Mouse (Mus musculus) lung, postnatal 10 days (tissue): ENCODE results near the gene Inpp4b.
A peak's percentile ranks its signal among the peaks of the same experiment; 100 is the strongest.

Experiments
- DNase-seq: peaks from one replicate; pipeline ENCODE4 v3.0.0; 2021

The Inpp4b gene

DNA sequence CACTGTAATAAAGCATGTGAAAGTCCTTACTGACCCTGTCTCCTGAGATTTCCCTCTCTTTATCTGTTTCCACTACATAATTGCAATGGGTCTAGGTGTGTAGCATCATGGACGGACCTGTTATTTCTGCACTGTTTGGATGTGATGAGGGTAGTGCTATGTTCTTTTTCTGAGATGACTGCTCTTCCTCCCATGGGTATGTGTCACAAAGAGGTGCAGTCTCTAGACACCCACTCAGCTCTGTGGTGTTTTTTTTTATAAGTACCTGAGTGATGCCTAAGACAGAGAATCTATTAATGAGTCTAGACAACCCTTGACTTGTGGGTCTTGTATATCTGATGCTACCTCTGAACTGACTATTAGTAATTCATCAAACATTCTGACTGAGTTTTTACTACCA, 393.7 kb downstream of the Inpp4b start:
- no peak for DNase-seq

DNA sequence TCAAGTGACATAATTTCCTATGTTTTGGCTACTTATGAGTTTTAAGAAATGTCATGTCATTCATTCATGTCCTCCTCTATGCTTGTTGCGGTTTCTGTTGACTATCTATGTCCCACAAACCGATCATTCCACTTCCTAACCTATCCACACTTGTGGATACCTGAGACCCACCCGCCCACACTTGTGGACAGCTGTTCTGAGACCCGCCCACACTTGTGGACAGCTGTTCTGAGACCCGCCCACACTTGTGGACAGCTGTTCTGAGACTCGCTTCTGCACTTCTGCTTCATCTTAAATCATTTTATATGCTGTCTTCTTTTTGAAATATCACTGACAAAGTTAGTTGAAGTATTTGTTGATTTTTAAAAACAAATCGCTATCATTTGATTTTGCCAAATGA, 400.2 kb downstream of the Inpp4b start:
- no peak for DNase-seq

DNA sequence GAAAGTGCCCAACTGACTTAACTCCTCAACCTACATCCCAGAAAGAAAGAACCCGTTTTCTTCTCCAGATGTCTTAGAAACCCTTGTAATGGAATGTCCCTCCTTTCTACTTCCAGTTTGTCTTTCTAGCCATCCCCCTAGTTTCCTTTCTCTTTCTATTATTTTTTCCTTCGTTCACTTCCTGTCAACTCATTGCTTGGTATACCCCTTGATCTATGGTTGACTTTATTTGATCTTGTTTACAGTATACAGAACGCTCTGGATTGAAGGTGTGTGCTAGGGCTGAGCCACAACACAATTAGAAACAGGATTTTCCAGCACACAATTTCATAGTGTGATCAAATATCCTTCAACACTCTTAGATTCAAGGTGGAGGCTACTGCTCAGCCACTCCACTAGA, 400.7 kb downstream of the Inpp4b start:
- DNase-seq = no peak

DNA sequence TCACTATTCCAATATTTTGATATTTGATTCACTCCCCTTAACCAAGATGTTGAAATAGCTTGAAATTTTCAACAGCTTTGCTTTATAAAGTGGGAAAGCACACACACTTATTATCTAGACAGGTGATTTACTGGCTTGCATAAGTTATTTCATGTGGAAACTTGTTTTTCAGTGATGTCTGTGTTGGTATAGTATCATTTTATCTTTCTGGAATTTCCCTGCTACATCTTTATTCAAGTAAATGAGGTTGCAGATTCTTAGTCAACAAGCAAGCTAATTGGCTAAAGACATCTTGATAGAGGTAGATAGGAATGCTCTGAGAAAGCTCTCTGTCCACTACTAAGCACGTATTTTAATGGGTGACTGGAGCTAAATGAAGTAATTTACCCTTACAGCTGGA, 403.1 kb downstream of the Inpp4b start:
- DNase-seq = no peak

DNA sequence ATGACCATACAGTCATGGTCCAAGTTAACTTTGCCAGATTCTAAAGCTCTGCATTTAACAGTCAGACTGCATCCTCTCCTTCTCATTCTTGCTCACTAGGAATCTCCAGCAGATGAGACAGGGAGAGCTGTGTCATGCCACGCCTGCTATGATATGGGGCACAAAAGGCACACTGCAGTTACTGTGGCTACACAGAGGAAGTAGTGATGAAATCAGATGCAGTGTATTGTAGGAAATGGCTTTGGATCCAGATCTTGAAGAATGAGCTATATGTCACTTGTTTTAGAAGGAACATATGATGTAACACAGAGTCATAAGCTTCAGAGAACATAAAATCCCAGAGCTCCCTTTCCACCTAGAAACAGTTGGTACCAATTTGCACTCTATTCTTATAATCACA, 408.8 kb downstream of the Inpp4b start:
- no peak for DNase-seq

- DNase-seq = no peak
These were observed 414.3 kb downstream of the Inpp4b start for GRCm38 (mm10) chr8:81756663-81757062.

GRCm38 (mm10) chr8:81757580-81758144, 415.3 kb downstream of the Inpp4b start:
- DNase-seq = no peak

GRCm38 (mm10) chr8:81761466-81761865, 419.1 kb downstream of the Inpp4b start:
- DNase-seq = no peak

DNA sequence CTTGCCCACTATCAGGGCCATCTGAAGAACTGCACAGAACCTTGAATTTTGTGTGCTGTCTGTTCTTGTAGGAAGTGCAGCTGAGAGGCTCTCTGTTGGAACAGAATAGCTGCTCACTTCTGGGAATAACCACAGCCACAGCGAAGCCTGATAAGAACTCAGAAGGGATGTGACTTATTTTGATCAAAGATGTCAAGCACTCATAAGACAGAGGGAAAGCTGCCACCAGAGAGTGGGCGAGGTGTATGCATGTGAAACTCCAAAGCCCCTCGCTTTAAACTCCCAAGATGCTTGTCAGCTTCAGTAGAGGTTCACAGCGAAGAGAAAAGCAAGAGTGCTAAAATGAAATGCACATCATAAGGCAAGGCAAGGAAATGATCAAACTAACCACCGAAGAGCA, 423.7 kb downstream of the Inpp4b start:
- DNase-seq = no peak

DNA sequence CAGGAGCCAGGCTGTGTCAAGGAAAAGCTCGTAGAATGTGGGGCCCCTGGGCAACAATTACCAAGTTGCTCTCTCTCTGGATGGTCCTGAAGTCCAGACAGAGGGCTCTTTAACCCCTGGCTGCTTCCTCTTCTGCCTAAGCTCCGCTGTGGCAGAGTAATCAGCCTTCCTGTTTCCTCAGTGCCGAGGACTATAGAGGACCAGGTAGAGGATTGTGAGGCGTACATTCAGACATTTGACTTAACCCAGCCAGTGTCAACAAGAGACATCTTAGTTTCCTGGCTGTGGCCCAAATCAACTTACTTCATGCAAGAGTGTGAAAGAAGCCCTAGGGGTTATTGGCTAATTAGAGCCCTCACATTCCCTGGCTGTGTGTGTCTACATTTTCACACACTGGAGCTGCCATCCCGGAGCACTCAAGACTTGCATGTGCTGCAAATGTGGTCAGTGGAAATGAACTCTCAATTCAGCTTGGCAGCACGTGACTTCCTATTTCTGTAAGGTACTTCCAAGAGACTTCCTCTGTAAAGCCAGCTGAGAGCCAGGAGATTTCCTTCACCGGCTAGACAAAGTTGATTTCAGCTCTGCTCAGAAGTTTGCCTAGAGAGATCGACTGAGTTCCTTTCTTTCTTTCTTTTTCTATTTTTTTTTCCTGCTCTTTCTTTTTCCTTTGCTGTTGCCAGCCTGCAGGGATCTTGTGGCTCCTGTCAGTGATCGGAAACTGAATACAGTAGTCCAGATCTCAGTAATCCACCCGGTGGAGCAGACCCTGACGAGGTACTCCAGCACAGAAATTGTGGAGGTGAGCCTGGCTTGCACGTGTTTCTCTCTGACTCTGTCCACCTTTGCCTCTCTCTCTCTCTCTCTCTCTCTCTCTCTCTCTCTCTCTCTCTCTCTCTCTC, 425.3 kb downstream of the Inpp4b start:
- peak; percentile 47 for DNase-seq

GRCm38 (mm10) chr8:81768313-81768675, 425.9 kb downstream of the Inpp4b start:
- peak; percentile 49 for DNase-seq

GRCm38 (mm10) chr8:81768731-81769445, 426.5 kb downstream of the Inpp4b start:
- no peak for DNase-seq

DNA sequence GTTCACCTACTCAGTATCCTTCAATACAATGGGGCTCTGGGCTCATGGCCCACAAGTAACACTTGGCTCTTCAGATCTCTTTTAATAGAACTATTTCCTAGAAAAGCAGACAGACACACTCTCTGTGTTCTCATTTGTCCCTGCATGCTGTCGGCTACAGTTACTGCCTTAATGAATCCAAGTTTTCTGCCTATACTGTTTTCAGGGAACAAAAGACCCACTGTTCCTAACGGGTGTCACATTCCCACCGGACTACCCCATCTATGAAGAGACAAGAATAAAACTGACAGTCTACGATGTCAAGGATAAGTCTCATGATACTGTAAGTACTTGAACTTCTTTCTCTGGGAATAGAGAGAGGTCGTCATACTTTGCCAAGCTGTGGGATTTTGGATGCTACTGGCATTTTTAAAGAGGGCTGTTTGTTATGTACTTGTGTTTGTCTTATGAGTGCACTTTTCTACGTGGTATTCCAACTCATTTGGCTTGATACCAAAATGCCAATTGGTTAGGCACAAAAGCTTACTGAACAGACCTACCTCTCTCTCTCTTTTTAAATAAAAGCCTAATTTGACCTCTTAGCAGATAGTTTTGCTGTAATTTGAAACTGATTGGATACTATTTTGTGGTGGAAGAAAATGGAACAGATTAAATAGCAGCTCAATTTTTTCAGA, 428.4 kb downstream of the Inpp4b start:
- DNase-seq = no peak

- no peak for DNase-seq
These were observed 430.5 kb downstream of the Inpp4b start for GRCm38 (mm10) chr8:81772855-81773254.

DNA sequence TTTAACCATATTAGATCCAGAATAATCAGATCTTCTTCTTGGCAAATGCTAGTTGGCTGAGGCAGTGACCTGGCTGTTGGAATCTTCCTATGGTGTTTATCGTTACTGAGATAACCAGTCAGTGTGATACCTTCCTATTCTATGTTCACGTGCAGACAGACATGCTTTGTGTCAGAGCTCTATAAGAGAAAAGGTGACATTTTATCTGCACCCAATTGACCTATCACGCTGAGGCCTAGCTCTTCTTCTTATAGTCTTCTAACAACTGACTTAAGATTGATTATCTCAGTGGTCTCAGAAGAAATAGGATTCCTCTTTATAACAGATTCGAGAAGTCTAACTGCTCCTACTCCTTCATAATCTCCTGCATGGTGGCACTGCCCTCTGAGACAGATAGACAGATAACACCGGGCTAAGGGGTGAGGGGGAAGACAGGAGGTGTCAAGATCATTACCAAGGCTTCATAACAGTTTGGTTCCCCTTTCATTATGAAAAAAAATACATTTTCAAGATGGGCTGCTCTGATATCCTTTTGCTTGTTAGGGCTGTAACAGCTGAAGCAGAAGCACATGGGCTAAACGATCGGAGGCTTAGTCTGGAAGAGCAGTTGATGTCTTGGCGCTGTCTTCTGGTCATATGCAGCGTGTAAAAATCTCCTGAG, 431.1 kb downstream of the Inpp4b start:
- no peak for DNase-seq

DNA sequence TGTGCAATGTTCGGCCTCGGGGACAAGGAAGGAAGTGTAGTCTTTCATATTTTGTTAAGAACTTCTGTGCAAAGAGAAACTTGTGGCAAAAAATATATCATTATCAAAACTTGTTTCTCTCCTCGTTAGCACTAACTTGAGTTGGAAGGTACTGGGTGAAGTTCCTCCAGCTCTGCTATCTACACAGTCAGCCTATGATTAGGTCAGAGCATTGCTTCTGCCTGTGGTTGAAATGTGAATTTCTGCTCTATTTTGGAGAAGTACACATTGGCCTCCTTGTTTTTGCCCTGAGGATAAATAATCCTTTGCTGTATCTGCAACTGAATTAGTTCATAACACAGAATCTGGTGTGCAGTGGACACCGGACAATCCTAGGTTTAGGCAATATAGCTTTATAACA, 431.7 kb downstream of the Inpp4b start:
- DNase-seq = no peak

- DNase-seq = no peak
These were observed 432.1 kb downstream of the Inpp4b start for GRCm38 (mm10) chr8:81774454-81774853.

- DNase-seq = no peak
These were observed 434.3 kb downstream of the Inpp4b start for GRCm38 (mm10) chr8:81776516-81777237.

DNA sequence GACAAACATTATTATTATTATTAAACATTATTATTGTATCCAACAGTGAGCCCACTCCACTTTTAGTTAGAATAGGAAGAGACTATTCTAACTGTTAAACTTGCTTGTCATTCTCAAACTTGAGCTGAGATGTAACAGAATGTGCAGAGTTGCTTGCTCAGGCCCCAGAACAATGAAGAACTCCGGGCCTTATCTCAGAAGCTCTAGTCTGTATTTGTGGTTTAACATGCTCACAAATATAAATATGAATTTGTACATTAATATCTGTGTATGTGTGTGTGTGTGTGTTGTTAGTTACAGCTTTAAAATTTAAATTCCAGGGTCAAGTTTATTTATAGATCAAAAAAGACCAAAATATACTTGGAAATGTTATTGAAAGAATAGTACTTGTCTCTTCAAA, 435.3 kb downstream of the Inpp4b start:
- DNase-seq = no peak

- DNase-seq = no peak
These were observed 437.1 kb downstream of the Inpp4b start for GRCm38 (mm10) chr8:81779440-81779839.

GRCm38 (mm10) chr8:81780166-81780565, 437.8 kb downstream of the Inpp4b start:
- DNase-seq = no peak
